Mouse (Mus musculus) 3T3-L1 (cell line): Measurements from ENCODE around the gene Ube2h.

Experiments used
- DNase-seq: peaks from one replicate; pipeline ENCODE4 v3.0.0-alpha.2; 2015; ENCODE audit warnings: low read depth, low spot score

Gene Ube2h

DNA sequence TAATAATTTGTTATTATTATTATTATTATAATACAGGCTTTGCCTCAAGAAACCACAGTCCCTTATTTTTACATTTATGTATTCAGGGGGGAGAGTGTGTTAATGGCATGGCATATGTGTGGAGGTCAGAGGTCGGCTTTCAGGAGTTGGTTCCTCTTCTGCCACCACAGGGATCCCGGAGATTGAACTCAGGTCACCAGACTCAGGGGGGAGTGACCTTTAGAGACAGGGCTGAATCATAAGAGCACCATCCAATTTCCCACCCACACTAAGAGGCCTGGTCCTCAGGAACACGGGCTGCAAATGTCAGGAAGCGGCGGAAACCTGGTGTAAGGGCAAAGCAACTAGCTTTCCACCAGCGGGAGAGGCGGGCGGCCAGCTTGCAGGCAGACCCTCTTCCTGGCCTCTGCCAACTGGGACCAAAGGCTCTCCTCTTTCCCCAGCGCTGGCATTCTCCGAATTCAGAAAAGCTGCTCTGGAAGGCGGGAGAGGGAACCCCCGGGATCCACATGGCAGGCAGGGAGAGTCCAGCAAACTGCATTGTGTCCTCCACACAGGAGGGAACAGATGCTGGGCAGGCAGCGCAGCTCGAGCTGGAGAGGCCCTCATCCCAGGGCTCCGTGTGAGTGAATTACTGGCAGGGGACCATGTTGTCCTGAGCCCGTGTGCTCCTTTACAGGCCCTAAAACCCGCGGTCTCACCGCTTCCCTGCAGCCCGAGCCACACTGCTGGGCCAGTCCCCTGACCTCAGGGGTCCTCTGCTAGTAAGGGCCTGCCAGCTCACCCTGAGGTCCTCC, 99.8 kb downstream of the Ube2h start:
- DNase-seq: no peak

GRCm38 (mm10) chr6:30196143-30196542, 108.2 kb downstream of the Ube2h start:
- peak; percentile 60 for DNase-seq

DNA sequence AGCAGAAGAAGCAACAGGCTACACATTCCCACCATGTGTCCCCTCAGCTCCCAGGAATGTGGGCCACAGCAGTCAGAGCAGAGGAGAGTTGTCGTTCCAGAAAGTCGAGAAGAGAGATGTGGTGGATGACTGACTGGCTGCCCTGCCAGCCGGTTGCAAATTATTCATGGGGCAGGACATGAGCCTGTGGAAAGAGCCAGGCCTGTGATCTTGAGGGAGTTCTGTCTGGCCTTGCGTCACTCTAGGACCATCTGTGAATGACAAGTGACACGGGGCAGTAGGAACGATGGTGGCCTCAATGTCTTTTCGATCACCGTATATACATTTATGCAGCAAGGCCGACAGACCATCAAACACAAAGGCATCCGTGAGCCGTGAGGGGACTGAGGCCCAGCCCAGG, 108.7 kb downstream of the Ube2h start:
- no peak for DNase-seq

- DNase-seq: no peak
Measured at GRCm38 (mm10) chr6:30183624-30184023, 120.7 kb downstream of the Ube2h start.

DNA sequence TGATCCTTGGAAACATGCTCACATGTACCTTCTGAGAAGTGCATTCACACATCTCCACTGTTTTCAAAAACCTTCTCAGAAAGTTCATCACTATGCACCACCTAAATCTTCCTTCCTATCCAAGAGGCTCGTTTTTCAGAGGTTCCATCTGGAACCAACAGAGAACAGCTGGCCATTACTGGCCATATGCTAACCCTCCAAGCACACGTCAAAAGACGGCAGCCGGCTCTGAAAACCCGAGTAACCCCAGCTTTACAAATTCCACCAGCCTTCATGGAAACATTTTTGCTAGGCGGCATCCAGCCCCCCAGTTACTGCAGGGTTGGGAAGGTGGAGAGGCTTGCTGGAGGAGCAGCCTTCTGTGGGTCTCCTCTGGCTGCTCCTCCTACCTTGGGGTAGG, 122.3 kb downstream of the Ube2h start:
- no peak for DNase-seq

GRCm38 (mm10) chr6:30180321-30180720, 124.0 kb downstream of the Ube2h start:
- DNase-seq: no peak

DNA sequence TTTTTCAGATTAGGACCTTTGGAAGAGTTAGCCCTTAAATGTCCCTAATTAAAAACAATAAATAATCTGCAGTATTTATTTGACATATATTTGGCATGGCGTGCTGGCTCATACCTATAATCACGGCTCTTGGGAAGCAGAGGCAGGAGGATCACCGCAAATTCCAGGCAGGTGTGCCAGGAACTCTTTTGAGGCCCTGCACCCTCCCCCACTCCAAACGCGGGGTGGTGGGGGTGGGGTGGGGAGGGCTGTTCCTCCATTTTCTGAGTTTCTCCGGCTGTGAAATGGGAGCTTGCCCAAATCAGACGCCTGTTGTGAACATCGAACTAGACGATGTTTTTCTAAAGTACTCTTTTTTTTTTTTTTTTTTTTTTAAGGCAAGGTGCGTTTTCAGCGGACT, 125.3 kb downstream of the Ube2h start:
- DNase-seq: no peak

DNA sequence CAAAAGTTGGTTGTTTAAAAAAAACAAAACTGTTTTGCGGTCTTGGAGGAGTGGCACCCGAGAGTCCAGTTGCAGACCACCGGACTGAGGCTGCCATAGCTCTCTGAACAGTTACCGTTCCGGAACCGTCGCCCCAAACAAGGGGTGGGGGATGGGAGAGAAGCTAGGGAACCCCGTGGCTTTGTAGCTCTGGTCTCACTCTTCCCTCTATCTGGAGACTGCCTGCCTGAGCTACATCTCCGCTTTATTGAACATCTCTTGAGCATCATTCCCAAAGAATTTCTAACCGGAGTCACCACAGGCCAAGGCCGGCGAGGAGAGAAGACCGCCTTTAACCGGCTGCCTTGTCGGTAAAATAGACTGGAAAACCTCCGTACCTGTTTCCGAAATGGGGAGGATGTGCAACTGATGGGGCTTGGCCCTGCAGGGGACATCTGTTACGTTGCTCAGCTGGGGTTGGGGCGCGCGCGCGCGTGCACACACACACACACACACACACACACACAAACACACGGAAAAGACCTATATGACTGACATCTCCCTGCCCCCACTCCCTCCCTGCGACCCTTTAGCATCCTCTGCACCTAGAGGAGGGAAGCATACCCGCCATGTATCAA, 126.2 kb downstream of the Ube2h start:
- no peak for DNase-seq

DNA sequence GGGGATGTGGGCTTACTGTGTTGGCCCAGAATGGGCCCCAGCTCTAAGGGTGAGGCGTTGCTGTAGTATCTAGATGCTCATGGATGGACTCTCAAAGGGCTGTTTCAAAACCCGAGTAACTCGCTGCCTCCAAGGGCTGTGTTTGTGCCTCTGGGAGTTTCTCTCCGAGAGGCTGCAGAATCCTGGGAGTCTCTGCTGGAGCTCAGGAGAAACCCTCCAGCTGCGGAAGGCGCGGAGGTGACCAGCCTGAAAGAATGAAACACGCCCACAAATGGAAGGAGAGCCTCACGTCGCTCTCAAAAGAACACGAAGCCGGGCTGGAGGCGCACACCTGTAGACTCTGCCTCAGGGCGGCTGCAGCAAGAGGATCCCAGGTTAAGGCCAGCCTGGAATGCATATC, 127.0 kb downstream of the Ube2h start:
- no peak for DNase-seq

DNA sequence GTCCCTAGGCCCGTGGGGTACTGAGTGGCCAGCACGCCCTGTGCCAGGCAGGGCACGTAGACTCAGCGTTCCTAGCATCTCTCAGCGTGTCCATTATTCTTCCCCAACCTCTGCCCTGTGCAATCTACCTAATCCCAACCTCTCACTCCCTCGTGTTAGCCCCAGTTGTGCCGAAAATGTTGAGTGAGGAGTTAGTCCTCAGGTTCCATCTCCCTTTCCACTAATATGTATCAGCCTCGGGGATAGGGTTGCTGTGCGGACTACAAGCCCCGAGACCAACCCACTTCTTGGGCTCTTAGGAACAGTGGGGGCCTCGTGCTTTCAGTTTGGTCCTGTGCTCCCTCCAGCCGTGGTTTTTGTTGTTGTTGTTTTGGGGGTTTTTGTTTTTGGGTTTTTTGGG, 127.8 kb downstream of the Ube2h start:
- DNase-seq: no peak

- no peak for DNase-seq
Measured at GRCm38 (mm10) chr6:30175918-30176421, 128.4 kb downstream of the Ube2h start.

DNA sequence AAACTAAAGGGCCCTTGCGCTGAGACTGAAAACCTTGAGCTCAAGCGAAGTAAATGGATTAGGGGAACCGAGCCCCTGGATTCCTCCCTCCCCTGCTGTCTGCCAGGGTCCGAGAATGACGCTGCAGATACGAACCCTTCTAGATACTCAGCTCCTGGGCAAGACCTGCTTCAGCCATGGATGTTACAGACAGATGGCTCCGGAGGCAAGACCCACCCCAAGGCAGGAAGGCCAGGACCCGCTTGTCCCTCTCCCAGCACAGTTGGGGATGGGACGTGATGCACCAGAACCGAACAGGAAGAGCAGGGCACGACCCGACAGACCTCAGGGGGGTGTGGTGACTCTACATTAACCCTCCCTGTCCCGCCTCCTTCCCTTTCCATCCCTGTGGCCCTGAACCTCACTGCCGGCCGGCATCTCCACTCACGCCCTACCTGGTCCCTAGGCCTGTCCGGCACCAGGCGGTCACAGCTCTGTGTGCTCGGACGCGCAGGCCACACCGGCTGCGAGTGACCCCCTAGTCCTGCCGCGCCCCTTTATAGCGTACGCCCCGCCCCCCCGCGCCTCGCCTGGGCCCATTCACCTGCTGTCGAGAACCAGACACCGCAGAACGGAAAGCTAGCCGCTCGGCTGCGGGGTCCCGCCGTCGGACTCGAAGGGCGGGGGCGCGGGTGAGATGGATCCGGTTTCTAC, 129.0 kb downstream of the Ube2h start:
- DNase-seq: no peak

DNA sequence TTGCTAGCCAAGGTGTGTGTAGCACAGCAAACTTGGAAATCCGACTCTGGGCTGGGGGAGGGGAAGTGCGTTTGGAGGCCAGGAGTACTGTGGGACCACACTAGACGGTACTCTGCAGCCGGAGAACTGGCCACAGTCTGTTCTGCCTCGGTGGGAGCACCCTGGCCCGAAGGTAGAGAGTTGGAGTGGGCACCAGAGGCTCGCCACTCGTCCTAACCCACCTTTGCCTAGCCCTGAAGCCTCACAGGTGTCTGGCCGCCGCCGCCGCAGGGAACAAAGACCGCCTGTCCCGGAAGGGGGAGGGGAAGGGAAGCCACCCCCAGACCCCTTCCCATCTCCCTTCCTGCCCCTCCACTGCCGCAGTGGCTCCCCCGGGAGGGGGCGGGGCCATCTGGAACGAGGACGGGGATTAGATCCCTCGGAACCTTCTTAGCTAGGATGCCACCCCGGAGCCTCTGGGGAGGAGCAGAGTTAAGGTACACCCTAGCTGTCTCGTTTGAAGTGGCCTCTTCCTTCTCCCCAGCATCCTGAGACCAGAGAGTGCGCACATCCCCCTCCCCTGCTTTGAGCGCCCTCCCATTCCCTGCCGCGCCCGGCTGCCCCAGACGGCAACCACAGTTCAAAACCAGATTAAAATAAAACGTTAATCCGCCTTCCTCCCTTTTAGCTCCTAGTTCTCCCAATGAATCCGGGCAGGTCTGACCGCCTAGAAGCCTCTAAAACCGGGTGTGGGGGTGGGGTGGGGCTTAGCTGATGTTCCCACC, 129.7 kb downstream of the Ube2h start:
- no peak for DNase-seq

DNA sequence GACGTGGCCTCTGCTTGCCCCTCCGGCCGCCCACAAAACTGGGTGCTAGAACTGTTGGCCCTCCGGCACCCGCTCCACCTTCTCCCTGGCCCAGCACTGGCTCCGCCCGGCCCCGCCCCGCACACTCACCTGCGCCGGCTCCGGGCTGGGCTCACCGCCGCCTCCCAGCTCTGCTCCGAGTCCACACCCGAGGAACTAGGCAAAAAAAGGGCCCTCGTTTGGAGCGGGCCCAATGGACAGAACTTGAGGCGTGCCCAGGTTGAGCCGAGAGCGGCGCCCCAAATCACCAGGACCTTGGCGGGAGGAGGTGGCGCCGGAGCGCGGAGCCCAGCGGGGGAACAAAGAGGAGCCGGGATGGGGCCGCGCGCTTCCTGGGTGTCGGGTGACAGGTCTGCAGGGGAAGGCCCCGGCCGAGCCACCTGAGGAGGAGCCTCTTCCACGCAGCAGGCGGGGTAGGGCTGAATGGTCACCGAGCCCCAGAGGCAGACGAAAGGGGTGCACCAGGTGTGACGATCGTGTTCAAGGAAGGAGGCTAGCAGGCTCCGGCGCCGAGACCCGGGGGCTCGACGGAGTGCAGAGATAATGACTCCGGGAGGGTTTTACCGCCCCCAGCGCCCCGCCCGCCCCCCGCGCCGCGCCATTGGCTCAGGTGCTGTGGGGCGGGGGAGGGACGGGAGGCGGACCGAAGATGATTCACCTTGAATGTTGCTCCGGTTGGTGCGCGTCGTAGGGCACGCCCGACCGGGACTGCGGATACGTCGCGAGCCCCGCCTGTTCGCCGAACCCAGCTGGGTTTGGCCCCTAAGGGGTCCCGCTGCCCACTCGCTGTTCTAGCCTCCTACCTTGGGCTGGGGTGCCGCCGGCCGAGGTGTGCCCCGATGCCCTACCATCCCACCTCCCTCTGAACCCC, 130.5 kb downstream of the Ube2h start:
- DNase-seq: peak; percentile 87

DNA sequence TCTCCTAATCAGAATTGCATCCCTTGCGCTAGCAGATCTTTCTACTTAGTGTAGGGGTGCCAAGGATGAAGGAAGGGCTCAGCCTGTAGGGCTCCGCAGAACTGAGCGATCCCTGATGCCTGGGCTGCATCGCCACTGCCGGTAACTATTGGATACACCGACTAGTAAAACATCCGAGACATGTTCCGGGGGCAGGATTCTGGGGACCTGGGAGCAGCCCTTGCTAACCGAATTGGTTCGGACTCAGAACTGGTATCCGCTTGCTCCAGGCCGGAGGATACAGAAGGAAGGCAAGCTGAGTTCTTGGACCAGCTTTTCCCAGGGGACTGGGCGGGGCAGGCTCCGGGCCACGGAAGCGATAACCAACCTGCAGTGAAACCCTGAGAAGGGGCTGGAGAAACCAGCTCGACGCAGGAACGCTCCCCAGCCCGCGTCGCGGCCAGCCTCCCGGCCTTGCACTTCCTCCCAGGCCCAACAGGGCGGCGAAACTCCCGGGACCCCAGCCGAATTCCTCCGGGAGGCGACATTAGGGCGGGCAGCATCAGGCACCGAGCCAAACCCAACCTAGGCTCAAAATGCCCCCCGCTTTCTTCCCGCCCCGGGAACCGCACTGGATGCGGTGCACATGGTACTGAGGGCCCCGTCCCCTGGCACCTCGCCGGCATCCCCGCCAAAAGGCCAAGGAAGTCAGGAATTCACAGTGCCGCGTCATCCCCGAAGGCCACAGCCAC, 131.4 kb downstream of the Ube2h start:
- peak; percentile 70 for DNase-seq

DNA sequence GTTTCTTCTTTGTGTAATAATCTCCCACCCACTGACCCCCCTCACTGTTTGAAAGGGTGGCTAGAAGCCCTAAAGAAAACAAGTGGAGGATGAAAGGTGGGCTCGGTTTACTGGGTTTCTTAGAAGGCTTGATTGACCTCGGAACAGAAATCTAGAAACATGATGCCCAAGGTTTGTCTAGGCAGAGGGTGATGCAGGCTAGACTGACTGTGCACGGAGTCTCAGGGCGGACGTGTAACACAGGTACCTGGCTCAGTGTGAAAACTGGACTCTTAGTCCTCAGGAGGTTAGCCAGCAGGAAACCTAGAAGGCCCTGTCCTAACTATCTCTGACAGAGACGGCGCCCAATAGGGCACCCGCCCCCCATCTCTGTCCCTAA, 131.9 kb downstream of the Ube2h start:
- no peak for DNase-seq

DNA sequence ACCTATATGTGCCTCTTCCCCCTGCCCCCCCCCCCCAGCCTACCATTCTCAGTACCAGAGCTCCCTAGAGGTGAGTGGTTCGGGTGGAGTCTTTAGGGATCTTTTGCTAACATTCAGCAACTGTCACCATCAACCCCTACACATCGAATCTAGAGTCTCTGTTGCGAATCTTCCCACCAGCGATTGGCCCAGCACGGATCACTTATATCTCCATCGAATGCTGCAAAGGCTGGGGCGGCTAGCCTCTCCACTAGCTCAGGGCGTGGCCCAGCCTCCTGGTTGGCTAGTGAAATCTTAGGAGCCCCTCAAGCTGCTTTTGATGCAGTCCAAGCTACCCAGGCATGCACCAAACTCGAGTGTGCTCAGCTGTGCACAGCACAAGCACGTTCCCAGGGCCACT, 132.4 kb downstream of the Ube2h start:
- no peak for DNase-seq

- DNase-seq: no peak
Measured at GRCm38 (mm10) chr6:30171226-30171625, 133.1 kb downstream of the Ube2h start.

GRCm38 (mm10) chr6:30169148-30169547, 135.2 kb downstream of the Ube2h start:
- peak; percentile 55 for DNase-seq

DNA sequence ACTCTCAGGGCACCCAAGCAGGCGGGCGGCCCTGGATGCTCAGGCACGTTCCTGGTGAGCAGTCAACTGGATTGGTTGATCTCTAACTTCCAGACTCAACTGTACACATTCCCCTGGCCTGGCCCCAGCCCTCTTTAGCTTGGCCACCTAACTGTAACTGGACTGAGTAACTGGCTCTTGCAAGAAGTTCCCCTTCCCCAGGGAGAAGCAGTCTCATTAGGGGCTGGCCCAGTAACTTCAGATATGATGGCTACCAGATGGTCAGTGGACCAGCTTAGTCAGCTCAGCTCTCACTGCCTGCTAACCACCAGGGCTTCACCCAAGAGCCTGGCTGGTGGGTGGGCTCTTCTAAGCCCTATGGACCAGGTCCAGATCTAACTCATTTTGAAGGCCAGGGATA, 136.1 kb downstream of the Ube2h start:
- DNase-seq: peak; percentile 84
